Mouse (Mus musculus) MEL-GATA-1-ER (cell line): ENCODE measurements around the gene Ppp1r16b.
"Not testable (repeated sequence)": the region's sequence is repeated elsewhere in the genome, so short reads cannot be mapped to it uniquely, and the experiment has no call there.

Experiments used
- DNase-seq: peaks from one replicate; pipeline ENCODE4 v3.0.0-alpha.2; 2012; ENCODE audit warnings: low read depth; ENCODE audit errors: extremely low read depth

The Ppp1r16b gene

GRCm38 (mm10) chr2:158721481-158721880 is 56.3 kb downstream of the Ppp1r16b start:
- no peak for DNase-seq

- DNase-seq, result no peak
These were observed 56.9 kb downstream of the Ppp1r16b start for GRCm38 (mm10) chr2:158722135-158722534.

GRCm38 (mm10) chr2:158722991-158723551 is 57.9 kb downstream of the Ppp1r16b start:
- DNase-seq, result no peak

GRCm38 (mm10) chr2:158723806-158724205 is 58.6 kb downstream of the Ppp1r16b start:
- no peak for DNase-seq

- no peak for DNase-seq
These were observed 61.1 kb downstream of the Ppp1r16b start for GRCm38 (mm10) chr2:158726252-158726651.

GRCm38 (mm10) chr2:158728061-158728815 is 63.0 kb downstream of the Ppp1r16b start:
- no peak for DNase-seq

- DNase-seq, result no peak
These were observed 65.7 kb downstream of the Ppp1r16b start for GRCm38 (mm10) chr2:158730896-158731295.

GRCm38 (mm10) chr2:158732521-158732920 is 67.3 kb downstream of the Ppp1r16b start:
- no peak for DNase-seq

GRCm38 (mm10) chr2:158733136-158733535 is 67.9 kb downstream of the Ppp1r16b start:
- no peak for DNase-seq

GRCm38 (mm10) chr2:158733914-158734313 is 68.7 kb downstream of the Ppp1r16b start:
- DNase-seq, result no peak

GRCm38 (mm10) chr2:158734500-158735152 is 69.4 kb downstream of the Ppp1r16b start:
- DNase-seq, result no peak

- no peak for DNase-seq
These were observed 70.1 kb downstream of the Ppp1r16b start for GRCm38 (mm10) chr2:158735340-158735739.

- DNase-seq, result not testable (repeated sequence)
These were observed 71.0 kb downstream of the Ppp1r16b start for GRCm38 (mm10) chr2:158736247-158736646.

- DNase-seq, result no peak
These were observed 73.4 kb downstream of the Ppp1r16b start for GRCm38 (mm10) chr2:158738591-158738990.

GRCm38 (mm10) chr2:158739113-158739512 is 73.9 kb downstream of the Ppp1r16b start:
- DNase-seq, result no peak

- DNase-seq, result no peak
These were observed 75.9 kb downstream of the Ppp1r16b start for GRCm38 (mm10) chr2:158741011-158741501.

GRCm38 (mm10) chr2:158742431-158742830 is 77.2 kb downstream of the Ppp1r16b start:
- DNase-seq, result no peak

GRCm38 (mm10) chr2:158743518-158744141 is 78.4 kb downstream of the Ppp1r16b start:
- no peak for DNase-seq

- DNase-seq, result no peak
These were observed 79.9 kb downstream of the Ppp1r16b start for GRCm38 (mm10) chr2:158745049-158745482.

- no peak for DNase-seq
These were observed 81.0 kb downstream of the Ppp1r16b start for GRCm38 (mm10) chr2:158746164-158746563.

- no peak for DNase-seq
These were observed 84.2 kb downstream of the Ppp1r16b start for GRCm38 (mm10) chr2:158749366-158749765.

- DNase-seq, result no peak
These were observed 95.0 kb downstream of the Ppp1r16b start for GRCm38 (mm10) chr2:158760231-158760630.
